Mouse (Mus musculus) fat pad, adult 2 months (tissue): Measurements from ENCODE around the gene Tmem86a.

Experiments
- DNase-seq: peaks from one replicate; pipeline ENCODE4 v3.0.0-alpha.2; 2011; ENCODE audit warnings: low read depth, low spot score; ENCODE audit errors: extremely low read depth

Tmem86a gene

DNA sequence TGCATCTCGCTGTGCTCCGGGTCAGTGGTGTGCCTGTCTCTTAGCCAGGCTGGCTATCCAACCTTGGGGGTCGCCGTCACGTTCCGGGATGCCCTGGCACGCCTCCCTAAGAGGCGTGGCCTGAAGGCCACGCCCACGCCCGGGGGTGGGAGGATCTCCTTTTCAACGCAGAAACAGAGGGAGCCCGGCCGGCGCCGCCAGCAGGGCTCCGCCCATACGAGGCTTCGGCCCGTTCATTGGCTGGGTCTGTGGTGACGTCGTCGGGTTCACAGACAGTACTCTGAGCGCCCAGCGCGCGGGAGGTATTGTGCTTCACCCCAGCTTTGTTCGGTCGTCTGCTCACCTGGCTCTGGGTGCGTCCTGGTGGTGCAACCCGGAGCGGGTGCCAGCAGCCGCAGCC, at the start of gene Tmem86a:
TSS of gene Tmem86a (plus strand) at position 236 of the 400 bp plus-strand sequence.
- peak; percentile 36 for DNase-seq

DNA sequence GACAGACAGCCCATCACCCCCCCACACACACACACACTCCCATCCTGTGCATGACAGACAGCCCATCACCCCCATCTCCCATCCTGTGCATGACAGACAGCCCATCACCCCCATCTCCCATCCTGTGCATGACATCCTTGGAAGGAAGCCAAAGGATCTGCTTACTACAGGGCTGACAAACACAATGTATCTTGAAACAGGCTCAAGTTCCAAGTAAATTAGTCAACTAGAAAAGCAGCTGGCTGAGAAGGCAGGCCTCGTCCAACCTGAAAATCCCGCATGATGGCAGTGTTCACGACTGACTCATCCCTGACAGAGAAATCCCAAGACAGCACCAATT, 49.8 kb upstream of the Tmem86a start:
- DNase-seq, result no peak

DNA sequence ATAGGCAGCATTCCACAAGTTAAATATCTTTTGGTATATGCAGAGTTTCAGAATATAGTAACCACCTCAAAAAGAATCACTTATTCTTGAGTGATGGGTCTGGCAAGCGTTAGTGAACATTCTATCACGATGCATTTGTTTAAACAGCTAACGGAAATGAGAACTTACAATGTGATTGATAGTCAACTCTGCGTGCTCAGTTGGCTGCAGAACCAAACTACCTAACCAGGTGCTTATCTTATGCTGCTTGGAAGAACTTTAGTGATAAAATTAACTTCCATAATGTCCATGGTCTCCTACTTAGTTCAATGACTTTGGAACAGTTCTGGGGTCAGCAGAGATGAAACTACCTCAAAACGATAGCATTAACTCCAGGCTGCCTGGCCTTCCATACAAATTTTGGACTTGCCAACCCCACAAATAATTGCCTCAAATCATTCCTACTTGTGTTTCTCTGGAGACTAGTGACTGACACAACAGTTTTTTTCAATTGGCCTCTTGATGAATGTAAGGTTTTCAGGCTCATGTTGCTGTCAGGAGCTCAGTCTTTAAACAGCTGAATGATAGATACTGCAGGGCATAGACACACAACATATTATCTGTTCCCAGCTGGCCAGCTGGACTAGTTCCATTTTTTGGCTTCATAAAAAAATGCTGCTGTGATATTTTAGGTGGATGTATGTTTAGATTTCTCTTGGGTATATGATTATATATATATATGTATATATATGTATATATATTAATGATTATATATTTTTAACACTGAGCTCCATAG, 49.1 kb upstream of the Tmem86a start:
- DNase-seq, result no peak

DNA sequence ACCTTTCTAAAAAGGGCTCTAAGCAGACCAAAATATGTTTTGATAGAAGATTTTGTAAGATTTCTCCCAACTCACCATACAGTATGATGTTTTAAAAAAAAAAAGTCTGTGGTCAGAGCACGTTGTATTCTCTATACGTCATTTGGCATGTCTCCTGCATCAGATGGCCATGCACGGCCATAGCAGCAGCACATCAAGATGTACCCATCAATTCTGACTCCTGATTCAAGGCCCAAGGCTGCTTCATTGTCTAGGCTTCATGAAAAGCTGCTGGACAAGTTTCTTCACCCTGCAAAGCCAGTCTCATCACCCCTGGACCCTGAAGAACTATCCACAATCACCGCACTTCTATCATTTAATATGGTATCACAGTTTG, 48.5 kb upstream of the Tmem86a start:
- DNase-seq, result no peak

DNA sequence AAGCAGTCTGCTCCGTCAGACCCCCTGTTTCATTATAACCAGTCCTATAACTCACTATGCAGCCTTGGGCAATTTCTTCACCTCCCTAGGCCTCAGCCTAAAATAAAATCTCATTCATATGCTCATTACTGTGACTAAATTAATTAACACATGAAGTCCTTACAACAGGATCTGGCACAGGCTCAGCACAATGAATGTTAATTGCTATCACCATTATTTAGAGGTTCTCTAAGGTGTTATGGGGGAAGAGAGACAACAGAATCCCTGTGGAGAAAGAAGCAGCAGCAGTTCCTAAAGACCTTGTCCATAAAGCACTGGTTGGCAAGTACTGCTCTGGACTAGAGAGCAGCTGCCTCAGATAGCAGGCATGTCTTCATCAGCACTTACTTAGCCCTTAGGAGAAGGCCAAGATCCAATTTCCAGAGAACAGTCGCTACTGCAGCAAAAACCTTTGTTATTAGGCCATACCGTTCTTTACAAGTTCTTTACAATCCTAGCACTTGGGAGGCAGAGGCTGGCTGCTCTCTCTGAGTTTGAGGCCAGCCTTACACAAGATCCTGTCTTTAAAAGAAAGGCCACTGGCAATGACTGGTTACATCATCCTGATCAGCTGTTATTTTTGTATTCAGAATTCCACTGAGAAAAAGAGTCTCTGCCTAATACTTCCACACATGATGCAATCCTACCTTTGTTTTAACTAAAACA, 46.8 kb upstream of the Tmem86a start:
- peak; percentile 50 for DNase-seq

DNA sequence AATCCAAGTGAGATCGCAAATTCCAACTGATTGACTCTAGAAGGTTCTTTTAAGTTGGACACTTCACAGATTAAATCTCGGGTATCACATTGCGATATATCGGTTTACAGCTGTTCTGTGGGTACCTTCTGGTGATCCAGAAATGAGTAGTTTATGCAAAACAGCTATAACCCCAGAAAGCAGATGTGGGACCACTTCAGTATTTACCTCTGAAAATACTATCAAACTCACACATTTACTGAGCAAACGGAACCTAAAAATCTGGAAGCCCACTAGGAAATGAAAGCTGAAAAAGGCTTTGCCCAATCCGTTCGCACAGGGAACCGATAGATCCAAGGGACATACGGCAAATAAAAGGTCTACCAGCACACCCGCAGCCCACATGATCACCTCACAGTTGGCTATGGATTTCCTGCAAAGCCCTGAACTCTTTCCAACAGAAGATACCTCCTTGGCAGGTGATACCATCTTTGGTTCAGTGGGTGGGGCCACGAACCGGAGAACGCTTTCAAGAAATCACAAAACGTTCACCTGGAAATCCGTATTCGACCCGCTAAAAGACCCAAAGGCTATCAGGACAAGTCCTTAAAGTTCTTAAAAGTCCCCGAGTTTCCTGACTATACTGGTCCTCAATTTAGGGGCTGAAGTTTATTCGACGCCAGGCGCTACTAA, 43.2 kb upstream of the Tmem86a start:
- no peak for DNase-seq

DNA sequence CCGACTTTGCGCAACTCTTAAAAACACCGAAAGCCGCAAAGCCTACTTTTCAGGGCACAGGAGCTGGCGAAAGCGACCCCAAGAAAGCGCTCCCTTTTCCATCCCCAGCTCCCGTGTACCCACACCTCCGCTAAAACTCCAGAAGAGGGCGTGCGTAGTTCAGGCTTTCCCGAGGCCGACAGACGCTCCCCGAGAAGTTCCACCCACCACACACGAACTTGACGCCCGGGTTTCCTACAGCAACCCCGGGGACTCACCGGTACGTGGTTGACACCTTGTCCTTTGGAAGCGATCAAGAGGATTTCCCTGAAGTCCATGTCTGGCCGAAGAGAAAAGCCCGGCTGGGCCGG, 42.6 kb upstream of the Tmem86a start:
- no peak for DNase-seq

DNA sequence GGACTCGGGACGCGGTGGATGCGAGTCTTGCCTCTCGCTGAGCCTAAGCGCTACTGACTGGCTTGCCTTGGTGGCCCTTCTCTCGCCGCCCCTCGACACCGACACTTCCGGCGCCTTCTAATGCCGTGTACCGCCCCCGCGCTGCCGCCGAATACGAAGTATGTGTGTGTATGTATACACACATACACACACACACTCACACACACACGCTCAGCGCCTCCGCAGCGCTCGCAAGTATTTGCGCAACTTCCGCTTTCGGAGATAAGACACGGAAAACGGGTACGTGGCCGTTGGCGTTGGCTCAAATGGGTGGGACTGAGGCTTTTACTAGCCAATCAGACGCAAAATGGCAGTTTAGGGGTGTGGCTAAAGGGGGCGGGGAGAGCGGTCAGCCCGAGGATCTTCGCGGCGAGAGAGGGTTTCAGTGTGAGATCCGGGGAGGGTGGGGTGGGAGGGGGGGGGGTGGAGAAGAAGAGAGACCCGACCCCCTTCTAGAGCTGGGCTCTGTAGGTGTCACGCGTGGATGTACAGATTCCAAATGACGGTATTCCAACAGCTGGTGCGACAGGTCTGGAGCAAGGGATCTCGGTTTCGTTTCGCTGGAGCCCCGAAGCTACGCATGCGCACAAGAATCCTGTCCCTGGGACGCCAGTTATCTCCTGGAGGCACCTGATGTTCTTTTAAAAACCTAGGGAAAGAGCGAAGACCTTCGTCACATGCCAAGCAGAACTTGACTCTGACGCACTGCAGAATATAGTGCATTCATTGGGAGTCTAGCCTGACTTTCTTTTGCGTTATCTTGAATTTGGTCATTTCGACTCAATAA, 42.0 kb upstream of the Tmem86a start, which contains the start of gene Spty2d1:
TSS of gene Spty2d1 (minus strand) at position 244 of the 826 bp plus-strand sequence.
- peak; percentile 97 for DNase-seq

DNA sequence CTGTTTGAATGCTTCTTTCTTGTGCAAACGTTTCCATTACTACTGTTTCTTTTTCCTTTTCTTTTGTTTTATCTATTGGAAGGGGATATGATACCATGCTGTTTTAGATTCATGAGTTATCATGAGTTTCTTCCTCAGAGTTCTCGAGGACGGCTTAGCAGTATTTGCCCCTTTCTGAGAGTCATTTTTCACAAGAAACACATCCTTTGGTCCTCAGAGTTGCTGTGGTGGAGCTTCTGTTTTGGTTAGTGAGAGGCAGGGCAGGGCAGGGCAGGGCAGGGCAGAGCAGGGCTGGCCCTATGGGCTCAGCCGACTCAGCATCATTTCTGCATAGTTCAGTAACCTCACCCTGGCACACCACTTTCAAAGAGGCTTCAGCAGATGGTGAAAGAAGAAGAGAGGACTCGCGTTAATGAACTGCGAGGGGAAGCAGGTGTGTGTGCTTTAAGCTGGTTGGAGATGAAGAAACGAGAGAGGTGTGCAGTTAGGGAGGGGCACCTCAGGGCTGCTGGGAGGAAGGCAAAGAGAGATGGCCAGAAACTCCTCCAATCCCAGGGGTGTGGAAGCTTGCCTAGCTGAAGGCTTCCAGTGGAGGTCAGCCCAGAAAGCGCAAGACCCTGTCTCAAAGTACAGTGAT, 37.2 kb upstream of the Tmem86a start:
- no peak for DNase-seq

DNA sequence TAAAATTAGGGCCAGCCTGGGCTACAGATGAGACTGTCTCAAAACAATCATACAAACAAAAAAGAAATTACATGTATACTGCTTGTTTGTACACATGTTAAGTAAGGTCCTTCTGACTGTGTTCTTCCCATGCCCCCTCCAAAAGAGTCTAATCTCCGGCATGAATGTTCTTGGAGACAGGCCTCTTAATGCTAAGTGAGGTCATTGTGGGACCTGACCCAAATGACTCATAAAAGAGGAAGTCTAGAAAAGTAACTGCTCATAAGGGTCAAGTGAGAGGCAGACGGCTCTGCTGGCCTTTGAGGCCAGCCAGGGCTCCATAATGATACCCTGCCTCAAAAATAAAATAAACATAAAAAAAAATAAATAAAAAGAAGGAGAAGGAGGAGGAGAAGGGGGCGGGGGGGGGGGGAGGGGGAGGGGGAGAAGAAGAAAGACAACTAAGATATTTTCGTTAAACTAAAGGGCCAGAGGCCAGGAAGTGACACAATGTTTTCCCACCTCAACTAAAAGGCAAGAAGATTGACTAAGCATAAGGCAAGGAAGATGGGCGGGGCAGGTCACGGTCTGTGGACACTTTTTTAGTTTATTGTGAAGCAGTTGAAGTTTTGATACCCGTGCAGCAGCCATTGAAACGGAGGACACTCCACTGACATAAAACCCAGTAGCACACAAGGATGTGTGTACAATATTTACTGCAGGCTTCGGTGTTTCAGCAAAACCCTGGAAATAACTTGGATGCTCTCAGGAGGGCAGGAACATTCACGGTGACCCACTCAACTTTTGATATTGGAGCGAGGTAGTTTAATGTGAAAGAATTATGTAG, 35.6 kb upstream of the Tmem86a start:
- no peak for DNase-seq

DNA sequence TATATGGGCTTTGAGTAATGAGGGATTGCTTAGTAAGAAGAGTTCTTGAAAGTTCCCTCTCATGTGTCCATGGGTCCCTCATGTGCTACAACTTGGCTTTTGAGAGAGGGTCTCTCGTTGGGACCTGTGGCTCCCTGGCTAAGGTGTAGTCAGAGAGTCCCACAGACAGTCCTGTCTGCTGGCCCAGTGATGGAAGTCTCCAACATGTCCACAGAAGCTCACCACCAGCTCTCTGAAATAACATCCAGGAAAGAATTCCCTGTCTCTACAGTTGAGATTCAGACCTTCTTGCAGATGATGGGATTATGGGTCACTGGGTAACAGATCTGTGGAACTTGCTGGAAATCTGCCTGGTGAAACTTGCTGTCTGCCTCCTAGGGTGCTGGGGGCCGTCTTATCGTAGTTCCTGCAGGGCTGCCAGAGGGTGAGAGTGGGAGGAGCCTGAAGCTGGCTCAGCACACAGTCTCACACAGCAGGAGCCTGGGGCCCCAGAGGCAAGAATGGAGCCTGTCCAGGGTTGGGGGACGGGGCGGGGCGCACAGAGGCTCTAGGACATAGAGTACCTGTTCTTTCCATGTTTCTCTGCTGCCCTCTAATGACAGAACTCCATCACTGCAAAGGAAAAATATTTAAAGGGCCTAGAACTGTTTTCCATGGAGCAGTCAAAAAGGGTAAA, 34.9 kb upstream of the Tmem86a start:
- DNase-seq, result no peak

DNA sequence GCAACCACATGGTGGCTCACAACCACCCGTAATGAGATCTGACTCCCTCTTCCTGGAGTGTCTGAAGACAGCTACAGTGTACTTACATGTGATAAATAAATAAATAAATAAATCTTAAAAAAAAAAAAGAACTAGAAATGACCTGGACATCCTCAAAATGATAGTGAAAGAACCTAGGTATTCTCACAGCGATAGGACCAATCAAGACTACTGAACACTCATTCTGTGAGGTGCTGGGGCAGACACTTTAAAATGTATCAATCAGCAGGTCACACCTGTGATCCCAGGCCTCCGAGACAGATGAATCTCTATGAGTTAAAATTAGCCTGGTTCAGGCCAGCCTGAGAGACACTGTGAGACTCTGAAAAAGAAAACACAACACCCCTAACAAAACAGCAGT, 33.8 kb upstream of the Tmem86a start:
- DNase-seq, result no peak

DNA sequence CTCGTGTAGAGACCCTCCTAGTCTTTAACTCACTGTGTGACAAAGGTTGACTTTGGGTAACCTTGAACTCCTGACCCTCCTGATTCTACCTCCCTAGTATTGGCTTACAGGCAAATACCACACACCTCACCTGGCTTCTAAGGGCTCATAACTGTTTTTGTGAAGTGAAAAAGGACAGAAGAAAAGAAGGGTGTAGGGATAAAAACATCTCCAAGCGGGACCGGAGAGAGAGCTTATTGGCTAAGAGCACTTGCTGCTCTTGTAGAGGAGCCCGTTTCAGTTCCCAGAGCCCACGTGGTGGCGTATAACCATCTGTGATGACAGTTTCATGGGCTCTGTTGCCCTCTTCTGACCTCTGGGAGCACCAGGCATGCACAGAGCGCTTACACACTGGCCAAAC, 33.3 kb upstream of the Tmem86a start:
- no peak for DNase-seq

DNA sequence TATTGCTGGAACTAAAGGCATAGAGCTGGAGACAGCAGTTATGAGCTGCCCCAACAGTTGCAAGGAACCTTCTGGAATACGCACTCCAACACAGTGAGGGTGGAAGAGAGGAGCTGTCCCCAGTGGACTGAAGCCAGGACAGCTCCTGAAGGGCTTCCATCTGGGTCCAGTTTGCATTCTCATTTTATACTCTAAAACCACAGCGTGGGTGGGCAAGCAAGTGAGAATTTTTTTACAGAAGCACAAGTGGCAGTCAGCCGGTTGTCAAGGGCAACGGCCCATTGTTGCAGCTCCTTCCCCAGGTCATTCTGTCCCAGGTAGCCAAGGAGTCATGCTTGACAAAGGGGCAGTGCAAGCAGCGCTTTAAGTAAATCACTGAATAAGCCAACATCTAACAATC, 30.8 kb upstream of the Tmem86a start:
- no peak for DNase-seq

DNA sequence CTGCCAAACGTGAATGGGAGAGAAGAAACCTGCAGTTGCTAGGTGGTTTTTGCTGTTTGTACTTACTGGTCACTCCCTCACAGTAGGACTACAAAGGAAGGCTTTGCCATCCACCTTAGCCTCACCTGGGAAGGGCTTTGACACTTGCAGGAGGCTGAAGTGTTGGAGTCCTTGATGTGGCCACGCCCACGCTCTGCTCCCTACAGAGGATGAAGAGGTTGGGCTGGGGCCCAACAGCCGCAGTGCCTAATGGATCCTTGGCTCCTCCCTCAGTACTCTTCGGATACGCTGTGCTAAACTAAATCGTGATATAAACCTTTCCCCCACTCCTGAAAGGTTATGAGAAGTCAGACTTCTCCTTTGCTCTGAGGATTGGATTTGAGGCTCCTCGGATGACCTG, 29.4 kb upstream of the Tmem86a start:
- DNase-seq, result no peak

DNA sequence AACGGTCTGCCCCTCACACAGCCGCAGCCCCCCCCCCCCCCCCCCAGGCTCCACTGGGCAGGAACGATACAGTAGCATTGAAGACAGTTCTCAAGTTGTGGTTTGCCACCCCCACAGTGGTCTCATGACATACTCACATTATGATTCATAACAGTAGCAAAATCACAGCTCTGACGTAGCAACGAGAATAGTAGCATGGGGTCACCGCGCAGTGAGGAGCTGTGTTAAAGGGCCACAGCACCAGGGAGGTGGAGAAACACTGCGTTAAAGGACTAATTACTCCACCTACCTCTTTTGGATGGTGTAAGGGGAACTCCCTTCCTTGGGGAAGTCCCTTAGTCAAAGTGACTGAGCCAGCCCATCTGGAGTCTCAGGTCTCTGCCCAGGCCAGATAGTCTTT, 27.9 kb upstream of the Tmem86a start:
- DNase-seq, result no peak

DNA sequence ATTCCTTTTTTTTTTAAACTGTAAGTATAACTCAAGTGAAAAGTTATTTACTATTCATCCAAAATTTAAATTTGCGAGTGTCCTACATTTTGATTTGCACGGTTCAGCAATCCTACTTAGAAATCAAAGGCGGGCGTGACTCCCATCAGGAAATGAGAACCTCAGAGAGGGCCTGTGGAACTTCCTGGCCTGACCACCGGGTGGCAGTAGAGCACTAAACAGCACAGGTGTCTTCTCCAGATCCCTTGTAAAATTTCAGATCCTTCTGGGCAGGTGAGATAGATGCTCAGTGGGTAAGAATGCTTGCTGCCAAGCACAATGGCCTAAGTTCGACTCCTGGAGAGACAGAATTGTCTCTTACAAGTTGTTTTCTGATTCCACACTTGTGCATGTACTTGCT, 26.9 kb upstream of the Tmem86a start:
- no peak for DNase-seq

DNA sequence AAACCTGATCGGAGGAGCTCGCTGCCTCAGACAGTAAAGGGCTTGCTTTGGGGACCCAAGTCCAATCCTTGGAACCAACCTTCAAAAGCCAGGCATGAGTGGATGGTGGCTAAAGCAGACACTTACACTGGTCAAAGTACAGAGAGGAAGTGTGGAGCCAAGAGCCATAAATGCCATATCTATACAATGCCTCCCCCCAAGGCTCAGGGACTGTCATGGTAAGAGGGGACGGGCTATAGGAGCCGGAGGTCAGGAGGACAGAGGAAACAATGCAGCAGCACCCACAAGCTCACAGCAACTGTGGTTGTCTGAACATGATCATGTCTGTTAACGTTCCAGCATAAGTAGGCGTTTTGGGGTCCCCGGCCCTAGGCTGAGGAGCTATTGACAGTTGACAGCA, 25.9 kb upstream of the Tmem86a start:
- DNase-seq, result no peak

DNA sequence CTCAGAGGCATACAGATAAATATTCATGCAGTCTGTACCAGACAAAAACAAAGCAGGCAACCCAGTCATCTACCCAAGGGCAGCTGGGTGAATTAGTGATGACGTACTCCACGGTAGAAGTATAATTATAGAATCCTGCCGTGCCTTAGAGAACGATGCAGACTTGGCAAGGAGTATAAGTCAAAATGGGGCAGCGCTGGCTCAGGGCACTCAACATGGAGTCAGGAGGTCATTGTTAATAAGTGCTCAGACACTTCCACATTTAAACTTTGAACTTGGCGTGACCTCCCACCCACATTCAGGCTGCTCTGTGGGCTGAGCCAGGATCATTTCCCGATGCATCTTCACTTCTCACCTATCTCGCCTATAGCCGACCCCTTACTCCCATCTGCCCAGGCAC, 25.0 kb upstream of the Tmem86a start:
- no peak for DNase-seq
